Mouse (Mus musculus) megakaryocyte, embryonic 14.5 days (primary cell): ENCODE measurements around the gene Dusp16. TPM values are rescaled to one million over a fixed set of nuclear protein-coding genes. Genes with fewer than 3 reads are reported as not detected.

Experiments used
- H3K27me3 ChIP-seq: replicated peaks from 2 replicates; pipeline ENCODE3; 2012; ENCODE audit warnings: inconsistent platforms
- H3K36me3 ChIP-seq: replicated peaks from 2 replicates; pipeline ENCODE3; 2012; ENCODE audit warnings: low read length, inconsistent platforms, mixed read lengths
- H3K4me1 ChIP-seq: 2 replicates; pipeline ENCODE4 v1.6.1; 2012; ENCODE audit warnings: inconsistent platforms
- H3K4me3 ChIP-seq: replicated peaks from 2 replicates; pipeline ENCODE3; 2012; ENCODE audit warnings: moderate library complexity, mild to moderate bottlenecking, inconsistent platforms
- H3K9me3 ChIP-seq: 2 replicates; pipeline ENCODE4 v1.6.1; 2012; ENCODE audit warnings: inconsistent platforms
- FLI1 ChIP-seq: IDR thresholded peaks from 2 replicates; pipeline ENCODE4 v1.6.1; 2012; ENCODE audit warnings: low read length, inconsistent platforms, mixed read lengths
- GATA1 ChIP-seq: IDR thresholded peaks from 3 replicates; pipeline ENCODE4 v1.6.1; 2012; ENCODE audit warnings: mixed read lengths, low read length, inconsistent platforms, borderline replicate concordance
- polyA plus RNA-seq: library from polyadenylated mRNA; stranded (reverse); fragments of >175 nt; gene quantifications from 2 replicates; pipeline ENCODE4 v1.2.3, GENCODE M21; 2012; ENCODE audit warnings: low replicate concordance; ENCODE audit not compliant: insufficient read depth

The Dusp16 gene
- polyA plus RNA-seq: 0.63 and 1.0 TPM in 2 replicates

GRCm38 (mm10) chr6:134792141-134793045, at the start of gene Dusp16:
Gene Dusp16 (minus strand): TSS chr6:134792625.
- TF ChIP-seq FLI1 (no peak), GATA1 (no peak)
- Histone ChIP-seq H3K4me1 (peaks cover 25% of the 10 kb centered on the region), H3K4me3 (peak within 1 kb of the TSS; percentile 96), H3K27me3 (peaks cover 2% of the 10 kb centered on the region), H3K9me3 (no peaks in the 10 kb centered on the region), H3K36me3 (no peaks in the 10 kb centered on the region)

GRCm38 (mm10) chr6:134840346-134840745, 47.9 kb upstream of the Dusp16 start:
- H3K9me3 ChIP-seq: no peaks in the 10 kb centered on the region
- H3K27me3 ChIP-seq: no peaks in the 10 kb centered on the region
- TF ChIP-seq GATA1 (no peak), FLI1 (no peak)

GRCm38 (mm10) chr6:134838111-134838510, 45.7 kb upstream of the Dusp16 start:
- no peak for TF ChIP-seq GATA1
- Histone ChIP-seq H3K4me3 (no peak overlapping the region), H3K36me3 (peaks cover 20% of the 10 kb centered on the region), H3K27me3 (no peaks in the 10 kb centered on the region), H3K9me3 (no peaks in the 10 kb centered on the region), H3K4me1 (peaks cover 34% of the 10 kb centered on the region)

More at GRCm38 (mm10) chr6:134840346-134840745, 47.9 kb upstream of the Dusp16 start:
- Histone ChIP-seq H3K36me3 (peaks cover 27% of the 10 kb centered on the region), H3K4me1 (peaks cover 26% of the 10 kb centered on the region), H3K4me3 (no peak overlapping the region)

- H3K27me3 ChIP-seq: no peaks in the 10 kb centered on the region
- peaks cover 19% of the 10 kb centered on the region for H3K36me3 ChIP-seq
- peaks cover 53% of the 10 kb centered on the region for H3K4me1 ChIP-seq
- no peak overlapping the region for H3K4me3 ChIP-seq
- TF ChIP-seq GATA1: no peak
- no peak for TF ChIP-seq FLI1
- no peaks in the 10 kb centered on the region for H3K9me3 ChIP-seq
These were observed 42.3 kb upstream of the Dusp16 start for GRCm38 (mm10) chr6:134834585-134835251.

GRCm38 (mm10) chr6:134830776-134831175, 38.4 kb upstream of the Dusp16 start:
- Histone ChIP-seq H3K9me3 (no peaks in the 10 kb centered on the region), H3K36me3 (no peaks in the 10 kb centered on the region), H3K4me3 (peak overlapping the region; percentile 97), H3K27me3 (peaks cover 2% of the 10 kb centered on the region), H3K4me1 (peaks cover 53% of the 10 kb centered on the region)
- TF ChIP-seq FLI1 (no peak), GATA1 (no peak)

- Histone ChIP-seq H3K4me1 (peaks cover 53% of the 10 kb centered on the region), H3K9me3 (no peaks in the 10 kb centered on the region), H3K27me3 (peaks cover 2% of the 10 kb centered on the region), H3K4me3 (peak within 1 kb of the TSS; percentile 97), H3K36me3 (no peaks in the 10 kb centered on the region)
- no peak for TF ChIP-seq FLI1
- no peak for TF ChIP-seq GATA1
These were observed 37.6 kb upstream of the Dusp16 start, which contains the start of gene Crebl2 for GRCm38 (mm10) chr6:134829786-134830700. Gene Crebl2 (plus strand): TSS chr6:134830154.

GRCm38 (mm10) chr6:134822844-134823243, 30.4 kb upstream of the Dusp16 start:
- Histone ChIP-seq H3K27me3 (peaks cover 11% of the 10 kb centered on the region), H3K4me3 (no peak overlapping the region), H3K36me3 (no peaks in the 10 kb centered on the region), H3K9me3 (no peaks in the 10 kb centered on the region), H3K4me1 (no peaks in the 10 kb centered on the region; the same call in 1 of the 2 replicates)
- TF ChIP-seq FLI1 (no peak), GATA1 (no peak)

- Histone ChIP-seq H3K36me3 (no peaks in the 10 kb centered on the region), H3K9me3 (no peaks in the 10 kb centered on the region), H3K4me3 (no peak overlapping the region), H3K27me3 (peaks cover 16% of the 10 kb centered on the region), H3K4me1 (no peaks in the 10 kb centered on the region; the same call in 1 of the 2 replicates)
- TF ChIP-seq FLI1: no peak
- no peak for TF ChIP-seq GATA1
These were observed 28.0 kb upstream of the Dusp16 start for GRCm38 (mm10) chr6:134820411-134820810.

- TF ChIP-seq GATA1: no peak
- no peak for TF ChIP-seq FLI1
- no peaks in the 10 kb centered on the region for H3K36me3 ChIP-seq
- H3K27me3 ChIP-seq: peaks cover 16% of the 10 kb centered on the region
- H3K9me3 ChIP-seq: no peaks in the 10 kb centered on the region
- H3K4me3 ChIP-seq: no peak overlapping the region
- no peaks in the 10 kb centered on the region; the same call in 1 of the 2 replicates for H3K4me1 ChIP-seq
These were observed 27.3 kb upstream of the Dusp16 start for GRCm38 (mm10) chr6:134819741-134820140.
